In genomic region chr7:80371041-80371751, GRCm38 (mm10) we compare ENCODE assay signal across 8 mouse cellular contexts. TPM values are rescaled to one million over a fixed set of nuclear protein-coding genes. Genes with fewer than 3 reads are reported as not detected.
DNase-seq lines count a peak whose midpoint lies in the region; ATAC-seq and TF ChIP-seq lines count a peak whose summit lies in the region.

Gene Man2a2 (minus strand): TSS chr7:80371375.

- DNase-seq in ES-E14 (ENCODE audit: low read depth, low spot score): no peak
- peak; percentile 61 to 86 for DNase-seq in cerebellum, adult 18-20 months
- peak; percentile 52 to 82 for DNase-seq in frontal cortex, postnatal 10 days (ENCODE audit: low spot score in 2 of 2)
- DNase-seq in hindbrain, embryonic 11.5 days (ENCODE audit: low spot score): peak; percentile 86
- DNase-seq in layer of hippocampus, postnatal 14 days (ENCODE audit: low spot score in 2 of 2): peak; percentile 76 to 79
- DNase-seq in lung, postnatal 10 days: peak; percentile 87
- DNase-seq in ovary, postnatal 14 days (ENCODE audit: low spot score): peak; percentile 81
- peak; percentile 76 to 93 for DNase-seq in thymus, postnatal 10 days (ENCODE audit: low spot score in 2 of 2)

- peaks cover 0 to 7% of the 10 kb centered on the region in 2 experiments; a peak in 1 of 4 replicates for H3K4me1 ChIP-seq in ES-E14 (ENCODE audit: control insufficient read depth in 2 of 2, insufficient read depth in 2 of 2, low read length in 2 of 2, poor library complexity in 1 of 2)
- H3K4me1 ChIP-seq in hindbrain, embryonic 11.5 days (replicated peaks; ENCODE audit: control insufficient read depth, insufficient read depth, low read length): no peaks in the 10 kb centered on the region

- H3K27ac ChIP-seq in ES-E14 (ENCODE audit: insufficient read depth, low read depth, low read length, poor library complexity, severe bottlenecking): no peak within 1 kb of the TSS
- H3K27ac ChIP-seq in hindbrain, embryonic 11.5 days (ENCODE audit: low read depth, low read length): peak within 1 kb of the TSS; percentile 68; the same call in 1 of the 2 replicates

- H3K36me3 ChIP-seq in ES-E14 (ENCODE audit: control insufficient read depth, insufficient read depth, low read length, poor library complexity, severe bottlenecking): peaks cover 8% of the 10 kb centered on the region; the same call in 1 of the 2 replicates
- H3K36me3 ChIP-seq in hindbrain, embryonic 11.5 days (ENCODE audit: control insufficient read depth, insufficient read depth, low read length): peaks cover 4% of the 10 kb centered on the region; the same call in 1 of the 2 replicates

- peak within 1 kb of the TSS; percentile 85 to 90 for H3K4me3 ChIP-seq in ES-E14 (ENCODE audit: insufficient read depth in 1 of 2, low read depth in 1 of 2, low read length in 2 of 2, poor library complexity in 1 of 2, severe bottlenecking in 1 of 2)
- H3K4me3 ChIP-seq in hindbrain, embryonic 11.5 days (ENCODE audit: low read depth, low read length): peak within 1 kb of the TSS; percentile 88

- no peaks in the 10 kb centered on the region for H3K27me3 ChIP-seq in hindbrain, embryonic 11.5 days (ENCODE audit: control insufficient read depth, insufficient read depth, low read length)

- peak; percentile 81 for ATAC-seq in hindbrain, embryonic 11.5 days (ENCODE audit: low FRiP score)

- no peaks in the 10 kb centered on the region for H3K9me3 ChIP-seq in ES-E14 (ENCODE audit: control insufficient read depth, insufficient read depth, low read depth, low read length)
- H3K9me3 ChIP-seq in hindbrain, embryonic 11.5 days (ENCODE audit: control insufficient read depth, low read length): no peaks in the 10 kb centered on the region

- in situ Hi-C loops in ES-E14 (cut with MboI; ENCODE audit: low sequenced_read_pairs in 2 of 2, unreplicated experiment in 2 of 2): no loop called here

- peak within 1 kb of the TSS; percentile 82 for H3K4me2 ChIP-seq in hindbrain, embryonic 11.5 days (replicated peaks; ENCODE audit: low read depth, low read length)

- WGBS in hindbrain, embryonic 11.5 days: under 1% methylated on average over 61 of the region's 86 CpGs

- H3K9ac ChIP-seq in ES-E14 (ENCODE audit: insufficient read depth, low read depth, low read length, poor library complexity, severe bottlenecking): peak within 1 kb of the TSS; percentile 75
- H3K9ac ChIP-seq in hindbrain, embryonic 11.5 days (ENCODE audit: low read depth, low read length): peak within 1 kb of the TSS; percentile 92

TF ChIP-seq in ES-E14, 5 proteins besides CTCF, POLR2A, EP300 and RAD21:
- TF ChIP-seq HCFC1 (IDR thresholded peaks at IDR 0.05; ENCODE audit: borderline replicate concordance, insufficient read depth, low read length) (no peak), MAFK (IDR thresholded peaks at IDR 0.05; ENCODE audit: insufficient read depth, low read depth, low read length) (no peak), ZC3H11A (IDR thresholded peaks at IDR 0.05; ENCODE audit: borderline replicate concordance, low read depth, low read length) (no peak), CHD2 (IDR thresholded peaks at IDR 0.05; ENCODE audit: low read depth, low read length) (no peak), ZNF384 (IDR thresholded peaks at IDR 0.05; ENCODE audit: low read depth, low read length) (0 out of 2 replicates have a peak, but pooled peaks have one; percentile 9)

RNA-seq across cellular contexts. Expression of gene Man2a2, which starts in this region (rescaled TPM):
- total RNA-seq in ES-E14 (2012; rRNA removed): 14.6 and 19.8 TPM in 2 replicates
- 7.7 and 9.8 TPM in 2 replicates for polyA plus RNA-seq in hindbrain, embryonic 11.5 days (2014; fragmentation: Nextera tagmentation; extraction: Ambion mirVana)
- 100 to 1,000 TPM; 124 to 139 TPM for total RNA-seq in layer of hippocampus, postnatal 14 days (2021)
